Mouse (Mus musculus): ENCODE data around the gene Rtel1. TPM values are rescaled to one million over a fixed set of nuclear protein-coding genes. Genes with fewer than 3 reads are reported as not detected.

Gene Rtel1
- polyA plus RNA-seq, 1 experiment: 24.7 TPM

GRCm38 (mm10) chr2:181322136-181322535 is 2.6 kb downstream of the Rtel1 start:
- Histone ChIP-seq H3K4me3 (ENCODE audit: low read depth, low read length) (no peak overlapping the region), H3K36me3 (ENCODE audit: control insufficient read depth, insufficient read depth, low read length) (peaks cover 21% of the 10 kb centered on the region), H3K27ac (ENCODE audit: insufficient read depth, low read depth, low read length) (no peak overlapping the region), H3K27me3 (ENCODE audit: control insufficient read depth, insufficient read depth, low read length) (no peaks in the 10 kb centered on the region), H3K4me1 (ENCODE audit: control insufficient read depth, insufficient read depth, insufficient read length, low read length) (peaks cover 2% of the 10 kb centered on the region; the same call in 1 of the 2 replicates)
- TF ChIP-seq POLR2A (IDR thresholded peaks at IDR 0.05; ENCODE audit: low read depth, low read length) (no peak), CTCF (IDR thresholded peaks at IDR 0.05; ENCODE audit: extremely low read depth, insufficient read length, insufficient replicate concordance, low read depth, low read length) (no peak)
- 93% methylated on average over 5 of the region's 5 CpGs for WGBS

- no peaks in the 10 kb centered on the region for H3K27me3 ChIP-seq (ENCODE audit: control insufficient read depth, insufficient read depth, low read length)
- H3K4me3 ChIP-seq (ENCODE audit: low read depth, low read length): no peak overlapping the region
- H3K36me3 ChIP-seq (ENCODE audit: control insufficient read depth, insufficient read depth, low read length): peaks cover 30% of the 10 kb centered on the region
- 89% methylated on average over 2 of the region's 2 CpGs for WGBS
- no peak overlapping the region for H3K27ac ChIP-seq (ENCODE audit: insufficient read depth, low read depth, low read length)
- H3K4me1 ChIP-seq (ENCODE audit: control insufficient read depth, insufficient read depth, insufficient read length, low read length): no peaks in the 10 kb centered on the region
- no peak for TF ChIP-seq CTCF (IDR thresholded peaks at IDR 0.05; ENCODE audit: extremely low read depth, insufficient read length, insufficient replicate concordance, low read depth, low read length)
- TF ChIP-seq POLR2A (IDR thresholded peaks at IDR 0.05; ENCODE audit: low read depth, low read length): no peak
These were observed 6.6 kb downstream of the Rtel1 start for GRCm38 (mm10) chr2:181326098-181326497.

DNA sequence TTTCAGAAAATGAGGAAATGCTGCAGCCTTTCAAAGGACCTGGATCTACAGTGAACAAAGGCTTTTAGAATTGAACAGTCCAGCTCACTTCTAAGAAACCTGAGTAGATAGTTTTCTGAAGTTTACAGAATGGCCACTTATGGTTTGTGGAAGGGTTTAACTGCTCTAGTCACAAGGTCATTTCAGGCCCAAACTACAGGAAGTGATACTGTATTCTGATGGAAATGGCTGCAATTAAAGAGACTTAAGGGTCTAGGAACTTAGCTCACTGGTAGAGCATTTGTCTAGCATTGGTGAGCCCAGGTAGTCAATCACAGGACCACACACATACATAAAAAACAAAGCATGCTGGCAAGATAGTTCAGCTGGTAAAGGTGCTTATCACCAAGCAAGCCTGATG is 13.0 kb downstream of the Rtel1 start:
- Histone ChIP-seq H3K4me1 (ENCODE audit: control insufficient read depth, insufficient read depth, insufficient read length, low read length) (no peaks in the 10 kb centered on the region), H3K27me3 (ENCODE audit: control insufficient read depth, insufficient read depth, low read length) (no peaks in the 10 kb centered on the region), H3K4me3 (ENCODE audit: low read depth, low read length) (no peak overlapping the region), H3K27ac (ENCODE audit: insufficient read depth, low read depth, low read length) (no peak overlapping the region), H3K36me3 (ENCODE audit: control insufficient read depth, insufficient read depth, low read length) (peaks cover 14% of the 10 kb centered on the region)
- TF ChIP-seq POLR2A (IDR thresholded peaks at IDR 0.05; ENCODE audit: low read depth, low read length) (no peak), CTCF (IDR thresholded peaks at IDR 0.05; ENCODE audit: extremely low read depth, insufficient read length, insufficient replicate concordance, low read depth, low read length) (no peak)

GRCm38 (mm10) chr2:181334023-181334422 is 14.5 kb downstream of the Rtel1 start:
- TF ChIP-seq CTCF (IDR thresholded peaks at IDR 0.05; ENCODE audit: extremely low read depth, insufficient read length, insufficient replicate concordance, low read depth, low read length): no peak
- H3K36me3 ChIP-seq (ENCODE audit: control insufficient read depth, insufficient read depth, low read length): peaks cover 17% of the 10 kb centered on the region
- H3K4me3 ChIP-seq (ENCODE audit: low read depth, low read length): no peak overlapping the region
- H3K27me3 ChIP-seq (ENCODE audit: control insufficient read depth, insufficient read depth, low read length): no peaks in the 10 kb centered on the region
- WGBS: 54% methylated on average over 3 of the region's 3 CpGs
- H3K27ac ChIP-seq (ENCODE audit: insufficient read depth, low read depth, low read length): no peak overlapping the region
- no peaks in the 10 kb centered on the region for H3K4me1 ChIP-seq (ENCODE audit: control insufficient read depth, insufficient read depth, insufficient read length, low read length)

- peaks cover 23% of the 10 kb centered on the region for H3K36me3 ChIP-seq (ENCODE audit: control insufficient read depth, insufficient read depth, low read length)
- no peak overlapping the region for H3K4me3 ChIP-seq (ENCODE audit: low read depth, low read length)
- 91% methylated on average over 4 of the region's 4 CpGs for WGBS
- TF ChIP-seq POLR2A (IDR thresholded peaks at IDR 0.05; ENCODE audit: low read depth, low read length): no peak
- H3K4me1 ChIP-seq (ENCODE audit: control insufficient read depth, insufficient read depth, insufficient read length, low read length): no peaks in the 10 kb centered on the region
- H3K27ac ChIP-seq (ENCODE audit: insufficient read depth, low read depth, low read length): no peak overlapping the region
- no peaks in the 10 kb centered on the region for H3K27me3 ChIP-seq (ENCODE audit: control insufficient read depth, insufficient read depth, low read length)
These were observed 20.9 kb downstream of the Rtel1 start for GRCm38 (mm10) chr2:181340426-181340825.

- WGBS: 91% methylated on average over 6 of the region's 6 CpGs
- Histone ChIP-seq H3K27ac (ENCODE audit: insufficient read depth, low read depth, low read length) (no peak overlapping the region), H3K36me3 (ENCODE audit: control insufficient read depth, insufficient read depth, low read length) (peaks cover 18% of the 10 kb centered on the region), H3K27me3 (ENCODE audit: control insufficient read depth, insufficient read depth, low read length) (no peaks in the 10 kb centered on the region), H3K4me1 (ENCODE audit: control insufficient read depth, insufficient read depth, insufficient read length, low read length) (no peaks in the 10 kb centered on the region), H3K4me3 (ENCODE audit: low read depth, low read length) (no peak overlapping the region)
- no peak for TF ChIP-seq CTCF (IDR thresholded peaks at IDR 0.05; ENCODE audit: extremely low read depth, insufficient read length, insufficient replicate concordance, low read depth, low read length)
- no peak for TF ChIP-seq POLR2A (IDR thresholded peaks at IDR 0.05; ENCODE audit: low read depth, low read length)
These were observed 23.2 kb downstream of the Rtel1 start for GRCm38 (mm10) chr2:181342766-181343165.

DNA sequence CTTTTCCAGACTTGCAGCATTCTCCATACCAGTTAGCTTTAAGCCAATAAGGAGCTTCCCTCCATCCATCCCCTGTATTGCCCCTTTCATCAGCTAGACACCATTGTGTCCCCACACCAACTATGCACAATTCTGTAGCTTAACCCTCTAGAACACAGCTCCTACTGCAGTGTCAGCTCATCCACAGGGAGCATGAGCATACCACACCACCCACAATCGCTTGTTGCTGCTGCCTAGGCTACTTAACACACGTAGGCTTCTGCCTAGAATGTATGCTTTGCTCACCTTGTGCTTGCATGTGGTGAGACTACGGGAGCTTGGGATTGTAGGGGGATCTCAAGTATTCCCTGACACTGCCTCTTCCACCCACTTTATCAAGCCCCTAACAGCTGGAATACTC is 37.2 kb downstream of the Rtel1 start:
- no peak overlapping the region for H3K27ac ChIP-seq (ENCODE audit: insufficient read depth, low read depth, low read length)
- H3K4me1 ChIP-seq (ENCODE audit: control insufficient read depth, insufficient read depth, insufficient read length, low read length): no peaks in the 10 kb centered on the region
- no peak overlapping the region for H3K4me3 ChIP-seq (ENCODE audit: low read depth, low read length)
- 84% methylated on average over 3 of the region's 3 CpGs for WGBS
- TF ChIP-seq POLR2A (IDR thresholded peaks at IDR 0.05; ENCODE audit: low read depth, low read length) (no peak), CTCF (IDR thresholded peaks at IDR 0.05; ENCODE audit: extremely low read depth, insufficient read length, insufficient replicate concordance, low read depth, low read length) (no peak)
- peaks cover 47% of the 10 kb centered on the region for H3K36me3 ChIP-seq (ENCODE audit: control insufficient read depth, insufficient read depth, low read length)
- no peaks in the 10 kb centered on the region for H3K27me3 ChIP-seq (ENCODE audit: control insufficient read depth, insufficient read depth, low read length)

- WGBS: 81% methylated on average over 3 of the region's 3 CpGs
- no peak overlapping the region for H3K4me3 ChIP-seq (ENCODE audit: low read depth, low read length)
These were observed 44.4 kb downstream of the Rtel1 start for GRCm38 (mm10) chr2:181363946-181364345.

More at GRCm38 (mm10) chr2:181363946-181364345, 44.4 kb downstream of the Rtel1 start:
- no peaks in the 10 kb centered on the region for H3K27me3 ChIP-seq (ENCODE audit: control insufficient read depth, insufficient read depth, low read length)
- TF ChIP-seq CTCF (IDR thresholded peaks at IDR 0.05; ENCODE audit: extremely low read depth, insufficient read length, insufficient replicate concordance, low read depth, low read length) (no peak), POLR2A (IDR thresholded peaks at IDR 0.05; ENCODE audit: low read depth, low read length) (no peak)
- peaks cover 31% of the 10 kb centered on the region for H3K36me3 ChIP-seq (ENCODE audit: control insufficient read depth, insufficient read depth, low read length)
- peaks cover 12% of the 10 kb centered on the region; the same call in 1 of the 2 replicates for H3K4me1 ChIP-seq (ENCODE audit: control insufficient read depth, insufficient read depth, insufficient read length, low read length)
- H3K27ac ChIP-seq (ENCODE audit: insufficient read depth, low read depth, low read length): no peak overlapping the region
